Mouse (Mus musculus) embryonic facial prominence, embryonic 11.5 days (tissue): Measurements from ENCODE around the gene Atp8b5. TPM values are rescaled to one million over a fixed set of nuclear protein-coding genes. Genes with fewer than 3 reads are reported as not detected.

Source experiments
- ATAC-seq: fragments of 200-750 bp; cut with Nextera tagmentation; replicated peaks from 2 replicates; pipeline ENCODE4 v1.8.0; 2017; ENCODE audit warnings: low read depth; ENCODE audit not compliant: insufficient number of reproducible peaks, low FRiP score, low TSS enrichment
- DNase-seq: peaks from one replicate; pipeline ENCODE4 v3.0.0-alpha.2; 2015; ENCODE audit warnings: low spot score
- H3K27ac ChIP-seq: fragments of 300-500 bp; sonication (generic); replicated peaks from 2 replicates; pipeline ENCODE4 v1.5.1; 2014; ENCODE audit warnings: mild to moderate bottlenecking, low read depth, low read length, control low read depth
- H3K27me3 ChIP-seq: fragments of 300-500 bp; sonication (generic); 2 replicates; pipeline ENCODE4 v1.6.1; 2014; ENCODE audit warnings: mild to moderate bottlenecking, low read length, moderate library complexity, mixed read lengths; ENCODE audit not compliant: control insufficient read depth, insufficient read depth
- H3K36me3 ChIP-seq: fragments of 300-500 bp; sonication (generic); replicated peaks from 2 replicates; pipeline ENCODE4 v1.6.1; 2014; ENCODE audit warnings: low read depth, mild to moderate bottlenecking, low read length, moderate library complexity, mixed read lengths; ENCODE audit not compliant: control insufficient read depth, insufficient read depth
- H3K4me1 ChIP-seq: fragments of 300-500 bp; sonication (generic); 2 replicates; pipeline ENCODE4 v1.6.1; 2014; ENCODE audit warnings: low read length, mixed read lengths; ENCODE audit not compliant: control insufficient read depth, insufficient read depth
- H3K4me2 ChIP-seq: fragments of 300-500 bp; sonication (generic); 2 replicates; pipeline ENCODE4 v1.6.1; 2014; ENCODE audit warnings: low read depth, mild to moderate bottlenecking, control low read depth, low read length, moderate library complexity
- H3K4me3 ChIP-seq: fragments of 300-500 bp; sonication (generic); 2 replicates; pipeline ENCODE4 v1.5.1; 2014; ENCODE audit warnings: low read depth, low read length, control low read depth
- H3K9ac ChIP-seq: fragments of 300-500 bp; sonication (generic); replicated peaks from 2 replicates; pipeline ENCODE4 v1.6.1; 2014; ENCODE audit warnings: mild to moderate bottlenecking, control low read depth, low read length
- H3K9me3 ChIP-seq: fragments of 300-500 bp; sonication (generic); replicated peaks from 2 replicates; pipeline ENCODE4 v1.6.1; 2016; ENCODE audit warnings: mild to moderate bottlenecking, low read length, inconsistent platforms, mixed read lengths; ENCODE audit not compliant: control insufficient read depth
- WGBS: fragments of 180-500 bp; shearing (Covaris S2); extraction: QIAGEN DNeasy Blood & Tissue Kit; methylation state at CpG from one replicate; pipeline ENCODE4 v1.1.7; 2014; 5-methylcytosine and 5-hydroxymethylcytosine counted together
- polyA plus RNA-seq: library from polyadenylated mRNA; unstranded; fragments of >200 nt; fragmentation: Nextera tagmentation; extraction: Ambion mirVana; gene quantifications from 2 replicates; pipeline ENCODE4 v1.2.1, GENCODE M21; 2014

The Atp8b5 gene
- polyA plus RNA-seq, 1 experiment from 2014 or later: 0.58 TPM

GRCm38 (mm10) chr4:43322336-43322735 is 55.4 kb downstream of the Atp8b5 start:
- no peak overlapping the region for H3K27ac ChIP-seq
- no peaks in the 10 kb centered on the region for H3K27me3 ChIP-seq
- no peaks in the 10 kb centered on the region for H3K36me3 ChIP-seq
- 82% methylated on average over 14 of the region's 14 CpGs for WGBS
- no peak overlapping the region for H3K4me2 ChIP-seq
- H3K9me3 ChIP-seq: no peaks in the 10 kb centered on the region
- H3K9ac ChIP-seq: no peak overlapping the region
- ATAC-seq (no peak), DNase-seq (no peak)
- H3K4me3 ChIP-seq: no peak overlapping the region
- H3K4me1 ChIP-seq: no peaks in the 10 kb centered on the region

- H3K9ac ChIP-seq: no peak overlapping the region
- 93% methylated on average over 2 of the region's 2 CpGs for WGBS
- no peaks in the 10 kb centered on the region for H3K4me1 ChIP-seq
- no peak overlapping the region for H3K4me3 ChIP-seq
- DNase-seq: no peak
- no peaks in the 10 kb centered on the region for H3K9me3 ChIP-seq
- H3K27ac ChIP-seq: no peak overlapping the region
- H3K4me2 ChIP-seq: no peak overlapping the region
- no peaks in the 10 kb centered on the region for H3K36me3 ChIP-seq
- ATAC-seq: no peak
- no peaks in the 10 kb centered on the region for H3K27me3 ChIP-seq
These were observed 60.2 kb downstream of the Atp8b5 start for GRCm38 (mm10) chr4:43327118-43327517.

DNA sequence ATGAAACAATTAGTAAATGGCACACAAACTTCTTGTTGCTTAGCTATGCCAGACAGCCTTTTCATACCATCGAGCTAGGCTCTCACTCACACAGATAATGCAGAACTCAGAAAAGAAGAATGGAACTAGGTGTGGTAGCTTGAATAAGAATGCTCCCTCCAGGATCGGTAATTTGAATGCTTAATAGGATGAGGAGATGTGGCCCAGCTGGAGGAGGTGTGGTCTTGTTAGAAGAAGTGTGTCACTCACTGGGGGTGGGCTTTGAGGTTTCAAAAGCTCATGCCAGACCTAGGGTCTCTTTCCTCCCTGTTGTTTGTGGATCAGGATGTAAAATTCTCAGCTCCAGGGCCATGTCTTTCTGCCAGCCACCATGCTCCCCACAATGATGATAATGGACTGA is 67.8 kb downstream of the Atp8b5 start:
- H3K9ac ChIP-seq: no peak overlapping the region
- H3K4me2 ChIP-seq: no peak overlapping the region
- no peak overlapping the region for H3K27ac ChIP-seq
- ATAC-seq: no peak
- no peak for DNase-seq
- no peaks in the 10 kb centered on the region for H3K36me3 ChIP-seq
- 68% methylated on average over 2 of the region's 2 CpGs for WGBS
- no peak overlapping the region for H3K4me3 ChIP-seq
- H3K4me1 ChIP-seq: no peaks in the 10 kb centered on the region
- peaks cover 4% of the 10 kb centered on the region; the same call in 1 of the 2 replicates for H3K9me3 ChIP-seq
- no peaks in the 10 kb centered on the region for H3K27me3 ChIP-seq

- no peak overlapping the region for H3K4me3 ChIP-seq
- no peaks in the 10 kb centered on the region for H3K27me3 ChIP-seq
- H3K9ac ChIP-seq: no peak overlapping the region
- H3K4me1 ChIP-seq: no peaks in the 10 kb centered on the region
- peaks cover 4% of the 10 kb centered on the region; the same call in 1 of the 2 replicates for H3K9me3 ChIP-seq
- H3K36me3 ChIP-seq: no peaks in the 10 kb centered on the region
- no peak for DNase-seq
- no peak overlapping the region for H3K27ac ChIP-seq
- no peak for ATAC-seq
- no peak overlapping the region for H3K4me2 ChIP-seq
These were observed 69.2 kb downstream of the Atp8b5 start for GRCm38 (mm10) chr4:43336176-43336575.

GRCm38 (mm10) chr4:43340096-43340804 is 73.3 kb downstream of the Atp8b5 start:
- WGBS: 83% methylated on average over 4 of the region's 4 CpGs
- no peak for ATAC-seq
- no peak overlapping the region for H3K9ac ChIP-seq
- DNase-seq: no peak
- H3K36me3 ChIP-seq: no peaks in the 10 kb centered on the region
- no peak overlapping the region for H3K27ac ChIP-seq
- no peaks in the 10 kb centered on the region for H3K4me1 ChIP-seq
- H3K9me3 ChIP-seq: peaks cover 4% of the 10 kb centered on the region; the same call in 1 of the 2 replicates
- no peaks in the 10 kb centered on the region for H3K27me3 ChIP-seq
- H3K4me2 ChIP-seq: no peak overlapping the region
- no peak overlapping the region for H3K4me3 ChIP-seq

DNA sequence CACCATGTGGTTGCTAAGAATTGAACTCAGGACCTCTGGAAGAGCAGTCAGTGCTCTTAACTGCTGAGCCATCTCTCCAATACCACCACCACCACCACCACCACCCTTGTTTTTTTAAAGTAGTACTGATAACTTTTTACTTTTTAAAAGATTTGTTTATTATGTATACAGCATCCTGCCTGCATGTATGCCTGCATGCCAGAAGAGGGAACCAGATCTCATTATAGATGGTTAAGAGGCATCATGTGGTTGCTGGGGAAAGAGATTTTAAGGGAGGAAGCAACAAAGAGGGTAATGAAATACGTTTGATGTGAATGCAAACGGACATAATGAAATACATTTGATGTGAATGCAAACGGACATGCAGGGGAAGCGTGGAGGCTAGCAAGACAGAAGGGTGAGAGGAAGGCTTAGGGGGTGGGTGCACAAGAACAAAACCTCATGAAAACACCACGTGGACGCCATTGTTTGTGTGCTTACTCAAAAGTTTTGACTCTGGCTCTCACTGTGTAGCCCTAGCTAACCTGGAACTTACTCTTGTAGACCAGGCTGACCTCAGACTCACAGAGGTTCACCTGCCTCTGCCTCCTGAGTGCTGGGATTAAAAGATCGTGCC is 74.4 kb downstream of the Atp8b5 start:
- 69% methylated on average over 7 of the region's 7 CpGs for WGBS
- Histone ChIP-seq H3K27ac (no peak overlapping the region), H3K9me3 (peaks cover 1% of the 10 kb centered on the region; the same call in 1 of the 2 replicates), H3K4me3 (no peak overlapping the region), H3K9ac (no peak overlapping the region), H3K4me2 (no peak overlapping the region), H3K27me3 (no peaks in the 10 kb centered on the region), H3K36me3 (no peaks in the 10 kb centered on the region), H3K4me1 (no peaks in the 10 kb centered on the region)
- ATAC-seq: no peak
- no peak for DNase-seq

GRCm38 (mm10) chr4:43342443-43342842 is 75.5 kb downstream of the Atp8b5 start:
- Histone ChIP-seq H3K27ac (no peak overlapping the region), H3K4me3 (no peak overlapping the region), H3K27me3 (no peaks in the 10 kb centered on the region), H3K4me2 (no peak overlapping the region), H3K4me1 (no peaks in the 10 kb centered on the region), H3K9me3 (no peaks in the 10 kb centered on the region), H3K36me3 (no peaks in the 10 kb centered on the region), H3K9ac (no peak overlapping the region)
- 93% methylated on average over 10 of the region's 10 CpGs for WGBS
- no peak for DNase-seq
- no peak for ATAC-seq

- no peak overlapping the region for H3K4me2 ChIP-seq
- WGBS: 86% methylated on average over 2 of the region's 2 CpGs
These were observed 78.0 kb downstream of the Atp8b5 start for GRCm38 (mm10) chr4:43344932-43345331.

More at GRCm38 (mm10) chr4:43344932-43345331, 78.0 kb downstream of the Atp8b5 start:
- no peak overlapping the region for H3K9ac ChIP-seq
- H3K4me3 ChIP-seq: no peak overlapping the region
- DNase-seq: no peak
- H3K9me3 ChIP-seq: no peaks in the 10 kb centered on the region
- H3K4me1 ChIP-seq: no peaks in the 10 kb centered on the region
- no peak overlapping the region for H3K27ac ChIP-seq
- no peaks in the 10 kb centered on the region for H3K27me3 ChIP-seq
- no peak for ATAC-seq
- H3K36me3 ChIP-seq: no peaks in the 10 kb centered on the region
